Mouse (Mus musculus): ENCODE measurements around the gene Plk5.

- no peak for TF ChIP-seq CTCF (IDR thresholded peaks at IDR 0.05; ENCODE audit: low read depth, low read length)
- TF ChIP-seq POLR2A (IDR thresholded peaks at IDR 0.05; ENCODE audit: extremely low read depth, insufficient read depth, low read length): no peak
Measured at GRCm38 (mm10) chr10:80399973-80400703, 43.9 kb downstream of the Plk5 start.
